Mouse (Mus musculus) lung, postnatal 0 days (tissue): Measurements from ENCODE around the gene Tut1.

Source experiments
- CTCF ChIP-seq: IDR thresholded peaks from 2 replicates; pipeline ENCODE4 v1.5.1; 2016; ENCODE audit warnings: antibody characterized with exemption, mild to moderate bottlenecking
- EP300 ChIP-seq: IDR thresholded peaks from 2 replicates; pipeline ENCODE4 v1.6.1; 2016; ENCODE audit warnings: antibody characterized with exemption, mild to moderate bottlenecking, control low read depth

GRCm38 (mm10) chr19:8929224-8930088, 24.2 kb upstream of the Tut1 start, which contains the start of the genes Rom1 and Eml3:
- TF ChIP-seq CTCF (peak; percentile 64), EP300 (no peak)
